Mouse (Mus musculus) T-helper 1 cell (primary cell): ENCODE measurements around the gene Bsg.

ENCODE experiments used
- in situ Hi-C: fragments of 300-600 bp; cut with MboI, MseI; formaldehyde crosslinking; loops from one replicate; pipeline ENCODE4 v1.15.1; 2025; ENCODE audit warnings: high pct_unique_total_duplicates

Bsg gene

GRCm38 (mm10) chr10:79704065-79704969 is at the start of gene Bsg:
Gene Bsg (plus strand): TSS chr10:79704491.
- in situ Hi-C loops: no loop called here

GRCm38 (mm10) chr10:79654946-79655395 is 49.3 kb upstream of the Bsg start:
- in situ Hi-C loops: no loop called here

GRCm38 (mm10) chr10:79658829-79659228 is 45.5 kb upstream of the Bsg start:
- in situ Hi-C loops: no loop called here

- in situ Hi-C loops: no loop called here
Measured at GRCm38 (mm10) chr10:79660298-79660697, 44.0 kb upstream of the Bsg start.

GRCm38 (mm10) chr10:79661861-79662260 is 42.4 kb upstream of the Bsg start:
- in situ Hi-C loops: no loop called here

GRCm38 (mm10) chr10:79664131-79664665 is 40.1 kb upstream of the Bsg start, which contains the start of gene Madcam1:
Gene Madcam1 (plus strand): TSS chr10:79664559.
- in situ Hi-C loops: no loop called here

- in situ Hi-C loops: no loop called here
Measured at GRCm38 (mm10) chr10:79665051-79665450, 39.2 kb upstream of the Bsg start.

- in situ Hi-C loops: no loop called here
Measured at GRCm38 (mm10) chr10:79666493-79666892, 37.8 kb upstream of the Bsg start.

GRCm38 (mm10) chr10:79668076-79668475 is 36.2 kb upstream of the Bsg start:
- in situ Hi-C loops: no loop called here

- in situ Hi-C loops: no loop called here
Measured at GRCm38 (mm10) chr10:79668771-79669575, 35.3 kb upstream of the Bsg start, which contains the start of gene Tpgs1. Gene Tpgs1 (plus strand): TSS chr10:79669369.

- in situ Hi-C loops: no loop called here
Measured at GRCm38 (mm10) chr10:79669576-79670057, 34.7 kb upstream of the Bsg start.

GRCm38 (mm10) chr10:79670071-79670888 is 34.0 kb upstream of the Bsg start:
- in situ Hi-C loops: no loop called here

- in situ Hi-C loops: no loop called here
Measured at GRCm38 (mm10) chr10:79671396-79672087, 32.7 kb upstream of the Bsg start.

- in situ Hi-C loops: no loop called here
Measured at GRCm38 (mm10) chr10:79672088-79672455, 32.2 kb upstream of the Bsg start.

- in situ Hi-C loops: no loop called here
Measured at GRCm38 (mm10) chr10:79673054-79673453, 31.2 kb upstream of the Bsg start.

GRCm38 (mm10) chr10:79675346-79676035 is 28.8 kb upstream of the Bsg start:
- in situ Hi-C loops: no loop called here

- in situ Hi-C loops: no loop called here
Measured at GRCm38 (mm10) chr10:79680606-79681495, 23.4 kb upstream of the Bsg start.

- in situ Hi-C loops: no loop called here
Measured at GRCm38 (mm10) chr10:79681591-79682245, 22.6 kb upstream of the Bsg start, which contains the start of gene Cdc34. Gene Cdc34 (plus strand): TSS chr10:79682195.
